Mouse (Mus musculus) liver, adult 2 months (tissue): ENCODE data around the gene Klhdc1. TPM values are rescaled to one million over a fixed set of nuclear protein-coding genes. Genes with fewer than 3 reads are reported as not detected.

Experiments used
- DNase-seq: peaks from one replicate; pipeline ENCODE4 v3.0.0-alpha.2; 2011; ENCODE audit warnings: low read depth, low spot score; ENCODE audit errors: extremely low read depth
- H3K27ac ChIP-seq: fragments of 200-500 bp; replicated peaks from 2 replicates; pipeline ENCODE4 v1.5.1; 2012; ENCODE audit warnings: low read depth, mild to moderate bottlenecking, control low read depth, inconsistent platforms, low read length; ENCODE audit not compliant: insufficient read depth
- H3K27me3 ChIP-seq: fragments of 200-500 bp; 2 replicates; pipeline ENCODE4 v1.6.1; 2012; ENCODE audit warnings: mild to moderate bottlenecking, moderate library complexity, low read length, inconsistent platforms; ENCODE audit not compliant: control insufficient read depth, insufficient read depth
- H3K36me3 ChIP-seq: fragments of 200-500 bp; 2 replicates; pipeline ENCODE4 v1.6.1; 2012; ENCODE audit warnings: low read length, inconsistent platforms; ENCODE audit not compliant: control insufficient read depth, insufficient read depth
- H3K4me1 ChIP-seq: fragments of 200-500 bp; 2 replicates; pipeline ENCODE4 v1.6.1; 2011; ENCODE audit warnings: low read length; ENCODE audit not compliant: control insufficient read depth, insufficient read depth
- H3K4me3 ChIP-seq: fragments of 200-500 bp; 2 replicates; pipeline ENCODE4 v1.5.1; 2011; ENCODE audit warnings: low read depth, mild to moderate bottlenecking, control low read depth, low read length, moderate library complexity; ENCODE audit not compliant: insufficient read depth
- H3K79me2 ChIP-seq: fragments of 200-500 bp; 2 replicates; pipeline ENCODE4 v1.6.1; 2012; ENCODE audit warnings: inconsistent platforms, mild to moderate bottlenecking, low read length, moderate library complexity; ENCODE audit not compliant: control insufficient read depth, insufficient read depth
- H3K9ac ChIP-seq: fragments of 200-500 bp; 2 replicates; pipeline ENCODE4 v1.6.1; 2012; ENCODE audit warnings: low read depth, mild to moderate bottlenecking, control low read depth, inconsistent platforms, low read length
- CTCF ChIP-seq: fragments of 200-500 bp; IDR thresholded peaks from 2 replicates; pipeline ENCODE4 v1.5.1; 2011; ENCODE audit warnings: low read depth, low read length, control low read depth
- POLR2A ChIP-seq: fragments of 200-500 bp; IDR thresholded peaks from 2 replicates; pipeline ENCODE4 v1.6.1; 2011; ENCODE audit warnings: low read length, control low read depth; ENCODE audit not compliant: insufficient read depth; ENCODE audit errors: extremely low read depth
- WGBS: fragments of 180-500 bp; shearing (Covaris S2); methylation state at CpG from one replicate; pipeline ENCODE4 v1.1.7; 2018; 5-methylcytosine and 5-hydroxymethylcytosine counted together
- polyA plus RNA-seq: library from polyadenylated mRNA; depleted of rRNA; stranded (reverse); fragments of >200 nt; gene quantifications from 2 replicates; pipeline ENCODE4 v1.2.3, GENCODE M21; 2012
- total RNA-seq: library from RNA; depleted of rRNA; stranded (reverse); fragments of >200 nt; gene quantifications from 2 replicates; pipeline ENCODE4 v1.2.3, GENCODE M21; 2014

Gene Klhdc1
- total and polyA plus RNA-seq, 2 experiments, result 0.10 to 0.46 TPM

DNA sequence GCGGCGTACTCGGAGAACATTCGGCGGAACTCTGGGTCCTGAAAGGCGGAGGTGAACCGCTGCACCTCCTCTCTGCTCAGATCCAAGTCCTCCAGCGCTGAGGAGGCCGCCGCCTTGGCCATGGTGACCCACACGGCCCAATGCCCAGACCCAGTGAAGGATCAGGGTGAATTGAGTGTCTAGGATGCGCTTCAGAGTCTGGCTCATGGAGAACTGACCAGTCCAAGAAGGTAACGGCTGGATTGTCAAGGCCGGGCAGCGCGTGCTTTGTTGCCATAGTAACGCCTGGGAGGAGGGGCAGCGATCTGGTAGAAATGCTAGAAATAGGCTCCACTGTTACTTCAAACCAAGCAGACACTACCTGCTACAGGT, 42.8 kb upstream of the Klhdc1 start, which contains the start of gene Dnaaf2:
TSS of gene Dnaaf2 (minus strand) at position 266 of the 372 bp plus-strand sequence.
- Histone ChIP-seq H3K79me2 (peaks cover 4% of the 10 kb centered on the region; the same call in 1 of the 2 replicates), H3K27me3 (no peaks in the 10 kb centered on the region), H3K27ac (peak within 1 kb of the TSS; percentile 84), H3K36me3 (peaks cover 7% of the 10 kb centered on the region), H3K4me3 (peak within 1 kb of the TSS; percentile 93), H3K9ac (peak within 1 kb of the TSS; percentile 98), H3K4me1 (peaks cover 5% of the 10 kb centered on the region; the same call in 1 of the 2 replicates)
- DNase-seq, result peak; percentile 56
- under 1% methylated on average over 18 of the region's 18 CpGs for WGBS
- TF ChIP-seq POLR2A, result no peak
- TF ChIP-seq CTCF, result no peak

DNA sequence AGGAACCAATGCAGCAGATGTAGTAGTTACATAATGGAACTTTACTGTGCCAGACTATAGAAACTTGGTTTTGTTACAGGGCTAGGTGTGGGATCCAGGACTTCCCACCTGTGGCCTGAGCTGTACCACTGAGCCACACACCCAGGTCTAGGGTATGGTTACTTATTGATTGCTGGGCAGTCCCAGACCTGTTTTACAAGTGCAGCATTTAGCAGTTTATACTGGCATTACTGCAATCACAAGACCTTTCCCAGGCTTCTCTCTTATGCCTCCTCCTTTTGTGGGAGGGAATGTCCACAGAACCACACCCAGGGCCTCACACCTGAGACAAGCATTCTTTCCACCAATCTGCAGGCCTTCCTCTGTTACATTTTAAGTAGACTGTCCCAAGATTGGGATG, 42.0 kb upstream of the Klhdc1 start:
- no peak for DNase-seq
- peaks cover 7% of the 10 kb centered on the region for H3K36me3 ChIP-seq
- H3K27me3 ChIP-seq, result no peaks in the 10 kb centered on the region
- TF ChIP-seq CTCF (no peak), POLR2A (no peak)
- peaks cover 4% of the 10 kb centered on the region; the same call in 1 of the 2 replicates for H3K79me2 ChIP-seq
- H3K4me3 ChIP-seq, result no peak overlapping the region
- H3K27ac ChIP-seq, result no peak overlapping the region
- no peak overlapping the region for H3K9ac ChIP-seq
- H3K4me1 ChIP-seq, result peaks cover 5% of the 10 kb centered on the region; the same call in 1 of the 2 replicates

DNA sequence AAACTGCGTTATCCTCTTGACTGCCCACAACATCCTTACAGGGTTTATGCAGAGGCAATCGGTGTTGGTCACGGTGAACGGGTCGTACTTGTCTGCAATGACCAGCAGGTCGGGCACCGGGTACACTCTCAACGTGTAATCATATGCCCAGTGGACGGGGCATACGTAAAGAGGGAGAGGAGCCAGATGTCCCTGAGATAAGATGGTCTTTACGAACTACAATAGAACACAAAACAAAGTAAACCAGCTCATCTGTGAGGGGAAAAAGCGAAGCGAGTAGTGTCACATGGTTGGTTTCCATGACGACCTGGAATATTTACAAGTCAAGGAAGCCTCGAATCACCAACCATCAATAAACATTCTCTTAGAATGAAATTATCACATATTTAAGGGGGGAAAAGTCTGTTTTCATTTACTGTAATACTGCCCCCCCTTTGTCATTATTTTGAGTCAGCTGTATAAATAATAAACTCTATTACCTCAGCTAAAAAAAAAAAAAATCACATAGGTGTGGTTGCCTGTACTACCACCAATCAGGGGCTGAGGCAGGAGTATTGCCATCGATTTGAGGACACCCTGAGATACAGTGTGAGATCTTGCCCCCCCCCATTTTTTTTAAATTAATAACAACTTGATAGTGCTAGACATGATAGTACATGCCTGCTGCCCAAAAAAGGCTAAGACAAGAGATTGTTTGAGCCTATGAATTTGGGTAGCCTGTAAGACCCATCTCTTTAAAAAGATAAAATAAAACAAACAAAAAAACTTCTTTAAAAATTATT, 36.7 kb upstream of the Klhdc1 start, which contains the start of gene Gm49384:
TSS of gene Gm49384 (minus strand) at position 216 of the 782 bp plus-strand sequence.
- DNase-seq, result no peak
- peaks cover 7% of the 10 kb centered on the region for H3K36me3 ChIP-seq

DNA sequence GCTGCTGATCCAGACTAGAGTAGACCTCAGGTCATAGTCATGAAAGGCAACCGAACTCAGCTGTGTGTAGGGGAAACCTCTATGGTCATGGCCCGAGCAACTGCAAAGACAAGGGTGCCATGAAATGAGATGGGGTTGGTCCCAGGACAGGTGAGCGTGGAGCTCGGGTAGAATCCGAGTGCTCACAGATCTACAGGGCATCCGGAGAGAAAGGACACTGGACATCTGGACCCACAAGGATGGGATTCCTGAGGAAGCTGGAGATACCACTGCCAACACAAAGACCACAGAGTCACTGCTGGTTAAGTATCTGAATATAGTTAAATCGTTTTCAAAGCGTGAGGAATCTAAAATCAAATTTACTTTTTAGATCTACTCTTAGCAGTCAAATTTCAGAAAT, 33.6 kb upstream of the Klhdc1 start:
- no peak overlapping the region for H3K4me3 ChIP-seq
- no peaks in the 10 kb centered on the region for H3K79me2 ChIP-seq
- no peak for DNase-seq
- TF ChIP-seq CTCF, result no peak
- TF ChIP-seq POLR2A, result no peak
- WGBS, result 95% methylated on average over 8 of the region's 8 CpGs
- H3K27ac ChIP-seq, result no peak overlapping the region
- no peaks in the 10 kb centered on the region for H3K36me3 ChIP-seq
- no peaks in the 10 kb centered on the region for H3K4me1 ChIP-seq
- no peaks in the 10 kb centered on the region for H3K27me3 ChIP-seq
- no peak overlapping the region for H3K9ac ChIP-seq

More for the DNA sequence above, 36.7 kb upstream of the Klhdc1 start, which contains the start of gene Gm49384:
- Histone ChIP-seq H3K9ac (no peak within 1 kb of the TSS), H3K4me3 (no peak within 1 kb of the TSS), H3K4me1 (no peaks in the 10 kb centered on the region), H3K27me3 (no peaks in the 10 kb centered on the region), H3K79me2 (no peaks in the 10 kb centered on the region), H3K27ac (no peak within 1 kb of the TSS)
- TF ChIP-seq CTCF, result no peak
- no peak for TF ChIP-seq POLR2A
- WGBS, result 88% methylated on average over 16 of the region's 16 CpGs

DNA sequence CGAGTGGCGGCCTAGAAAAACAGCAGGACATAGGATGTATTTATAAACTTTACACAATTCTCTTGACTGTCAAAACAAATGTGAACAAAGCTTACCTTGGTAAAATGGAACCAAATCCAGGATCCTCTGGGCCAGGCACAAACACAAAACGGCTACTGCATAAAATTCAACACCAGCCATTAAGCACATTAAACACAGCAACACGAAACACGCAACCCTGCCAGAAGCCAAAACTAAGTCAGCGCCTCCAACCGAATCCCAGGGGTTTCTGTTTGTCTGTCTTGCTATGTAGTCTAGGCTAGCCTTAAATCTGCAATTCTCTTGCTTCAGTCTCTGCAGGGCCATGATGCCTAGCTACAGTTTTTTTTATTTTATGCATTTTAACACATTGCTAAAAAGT, 33.0 kb upstream of the Klhdc1 start:
- no peak overlapping the region for H3K27ac ChIP-seq
- no peaks in the 10 kb centered on the region for H3K4me1 ChIP-seq
- no peaks in the 10 kb centered on the region for H3K27me3 ChIP-seq
- DNase-seq, result no peak
- no peaks in the 10 kb centered on the region for H3K36me3 ChIP-seq
- no peak overlapping the region for H3K4me3 ChIP-seq
- TF ChIP-seq POLR2A (no peak), CTCF (no peak)
- no peaks in the 10 kb centered on the region for H3K79me2 ChIP-seq
- no peak overlapping the region for H3K9ac ChIP-seq
- WGBS, result 97% methylated on average over 7 of the region's 7 CpGs

DNA sequence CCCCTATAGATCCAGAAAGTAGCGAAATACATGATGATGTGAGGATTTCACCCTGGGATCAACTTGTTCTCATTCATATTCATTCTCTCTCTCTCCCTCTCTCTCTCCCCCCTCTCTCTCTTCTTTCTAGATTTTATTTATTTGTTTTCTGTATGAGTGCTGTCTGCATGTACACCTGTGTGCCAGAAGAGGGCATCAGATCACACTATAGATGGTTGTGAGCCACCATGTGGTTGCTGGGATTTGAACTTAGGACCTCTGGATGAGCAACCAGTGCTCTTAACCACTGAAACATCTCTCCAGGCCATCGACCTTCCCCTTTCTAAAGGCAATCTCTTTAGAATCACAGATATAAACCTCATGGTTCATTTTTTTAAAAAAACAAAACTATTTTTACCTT, 32.5 kb upstream of the Klhdc1 start:
- H3K36me3 ChIP-seq, result no peaks in the 10 kb centered on the region
- no peak for TF ChIP-seq CTCF
- no peak for TF ChIP-seq POLR2A

More for the DNA sequence above, 32.5 kb upstream of the Klhdc1 start:
- no peaks in the 10 kb centered on the region for H3K27me3 ChIP-seq
- no peaks in the 10 kb centered on the region for H3K4me1 ChIP-seq
- H3K79me2 ChIP-seq, result no peaks in the 10 kb centered on the region
- DNase-seq, result no peak
- H3K4me3 ChIP-seq, result no peak overlapping the region
- no peak overlapping the region for H3K27ac ChIP-seq
- 90% methylated on average over 2 of the region's 2 CpGs for WGBS
- no peak overlapping the region for H3K9ac ChIP-seq
